Mouse (Mus musculus) cerebellum, postnatal 25 days (tissue): ENCODE data around the gene Apbb2.
A peak's percentile ranks its signal among the peaks of the same experiment; 100 is the strongest.

ENCODE experiments used
- DNase-seq, 2 experiments: peaks; one replicate each; pipeline ENCODE4 v3.0.0; 2021; ENCODE audit warnings: mixed read lengths in 2 of 2

Gene Apbb2

DNA sequence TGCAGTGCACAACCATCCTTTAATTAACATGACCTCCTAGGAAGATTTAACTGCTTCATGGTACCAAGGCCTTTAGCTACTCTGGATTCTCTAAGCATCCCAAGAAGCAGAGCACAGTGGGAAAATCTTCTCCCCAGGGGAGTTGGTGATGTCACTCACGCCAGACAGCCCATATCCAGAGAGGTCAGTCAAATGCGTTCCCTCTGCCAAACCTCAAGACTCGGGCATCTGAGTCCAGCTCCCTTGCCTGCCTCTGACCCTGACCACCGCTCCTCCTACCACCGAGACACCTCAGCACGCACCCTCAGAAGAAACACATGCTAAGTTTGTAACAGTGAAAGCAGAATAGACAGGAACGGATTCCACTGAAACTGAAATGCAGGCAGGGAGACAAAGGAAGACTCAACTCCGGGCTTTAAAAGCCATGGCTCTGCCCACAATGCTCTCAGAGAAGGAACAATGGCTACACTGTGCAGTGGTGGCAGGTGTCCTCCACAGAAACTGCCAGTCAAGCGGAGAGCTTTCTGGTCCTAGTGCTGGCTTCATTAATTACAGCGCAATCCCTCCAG is 72.9 kb downstream of the Apbb2 start:
- DNase-seq = peak; percentile 43 to 45

DNA sequence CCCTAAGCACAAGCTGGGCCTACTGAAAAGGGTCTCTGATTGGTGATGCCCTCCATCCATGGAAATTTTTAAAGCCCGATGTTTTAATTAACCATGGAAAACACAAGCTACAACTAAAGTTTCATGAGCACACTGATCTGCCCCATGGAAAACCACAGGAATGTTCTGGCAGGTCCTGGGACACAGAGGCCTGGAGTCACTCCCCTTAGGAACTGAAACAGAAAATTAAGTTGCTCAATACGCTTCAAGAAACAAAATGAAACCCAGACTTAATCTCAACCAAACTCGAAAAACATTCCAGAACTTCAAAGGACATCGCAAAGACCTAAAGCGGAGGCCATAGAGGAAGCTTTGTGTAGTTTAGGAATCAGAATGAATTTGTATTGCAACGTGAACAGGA is 74.8 kb downstream of the Apbb2 start:
- DNase-seq = no peak

DNA sequence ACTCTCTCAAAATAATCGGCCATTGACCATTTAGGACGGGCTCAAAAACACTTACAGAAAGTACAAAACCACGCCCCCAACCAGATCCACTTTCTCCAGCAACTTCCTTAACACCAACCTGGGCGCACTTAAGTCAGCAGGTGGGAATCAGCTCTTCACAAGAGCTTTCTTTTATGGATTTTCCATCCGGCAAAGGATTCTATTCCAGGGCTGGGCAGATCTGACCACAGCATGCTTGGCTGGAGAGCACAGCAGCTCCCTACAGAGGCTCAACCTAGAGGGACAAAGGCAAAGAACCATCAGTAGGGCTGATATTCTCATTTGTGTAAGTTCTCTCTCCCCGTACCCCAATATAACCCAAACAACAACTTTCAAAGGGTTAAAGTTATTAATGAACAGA is 75.2 kb downstream of the Apbb2 start:
- DNase-seq = no peak

DNA sequence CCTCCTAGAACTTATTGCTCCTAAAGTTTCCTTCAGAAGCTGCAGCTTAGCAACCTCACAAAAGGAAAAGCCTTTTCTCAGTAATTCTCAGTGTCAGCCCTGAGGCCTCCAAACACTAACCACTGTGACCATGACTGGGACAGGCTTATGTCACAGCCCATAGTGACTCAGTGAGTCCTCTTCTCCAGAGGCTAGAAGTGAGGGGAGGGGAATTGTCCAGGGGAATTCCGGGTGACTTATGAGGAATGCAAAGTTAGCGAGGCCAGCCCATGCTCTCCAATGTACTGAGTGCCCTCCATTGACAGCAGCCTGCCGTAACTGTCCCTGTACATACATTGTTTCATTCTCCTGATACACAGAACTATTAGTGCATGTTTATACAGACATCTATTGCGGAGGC is 76.1 kb downstream of the Apbb2 start:
- no peak for DNase-seq

DNA sequence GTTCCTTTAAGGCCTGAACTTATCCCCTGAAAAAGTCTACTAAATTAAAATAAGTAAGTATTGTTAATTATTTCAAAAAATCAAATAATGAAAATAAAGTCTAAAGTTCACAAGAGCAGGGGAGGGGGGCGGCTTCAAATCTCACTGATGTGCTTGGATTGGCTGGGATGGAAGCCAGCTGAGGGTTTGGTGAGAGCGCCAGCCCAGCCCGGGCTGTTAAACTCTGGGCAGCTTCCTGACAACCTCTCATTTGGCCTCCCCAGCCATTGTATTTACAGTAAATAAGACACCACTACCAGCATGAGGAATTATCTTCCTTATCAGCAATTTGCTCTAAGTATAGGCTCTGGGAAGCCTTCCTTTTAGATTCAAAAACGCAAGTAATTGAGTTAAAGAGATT is 77.2 kb downstream of the Apbb2 start:
- no peak for DNase-seq

DNA sequence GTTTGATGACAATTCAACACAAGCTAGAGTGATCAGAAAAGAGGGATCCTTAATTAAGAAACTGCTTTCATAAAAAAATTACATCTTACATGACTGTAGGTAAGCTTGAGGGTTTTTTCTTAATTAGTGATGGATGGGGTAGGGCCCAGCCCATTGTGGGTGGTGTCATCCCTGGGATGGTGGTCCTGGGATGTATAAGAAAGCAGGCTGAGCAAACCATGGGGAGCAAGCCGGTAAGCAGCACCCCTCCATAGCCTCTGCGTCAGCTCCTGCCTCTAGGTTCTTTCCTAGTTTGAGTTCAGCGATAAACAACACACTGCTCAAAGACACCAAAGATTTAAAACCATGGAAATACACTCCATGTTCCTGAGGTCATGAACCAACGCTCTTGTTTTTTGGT is 78.3 kb downstream of the Apbb2 start:
- no peak for DNase-seq

DNA sequence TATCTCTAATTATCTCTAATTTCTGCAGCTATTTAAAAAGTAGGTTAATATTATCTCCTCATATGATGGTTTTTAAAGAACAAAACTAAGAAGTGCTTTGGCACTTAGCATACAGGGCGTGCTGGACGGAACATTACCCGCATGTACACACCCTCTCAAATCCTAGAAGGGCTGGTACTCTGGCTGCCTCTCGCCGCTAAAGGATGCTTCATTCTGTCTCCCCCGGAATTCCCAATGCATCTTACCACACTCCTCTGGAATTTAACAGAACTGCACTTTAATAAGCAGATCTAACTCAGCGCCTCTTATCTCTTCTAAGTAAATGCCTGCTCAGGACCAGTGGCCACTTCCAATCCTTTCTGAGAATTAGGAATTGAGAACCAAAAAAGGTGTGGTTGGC is 80.8 kb downstream of the Apbb2 start:
- no peak for DNase-seq

DNA sequence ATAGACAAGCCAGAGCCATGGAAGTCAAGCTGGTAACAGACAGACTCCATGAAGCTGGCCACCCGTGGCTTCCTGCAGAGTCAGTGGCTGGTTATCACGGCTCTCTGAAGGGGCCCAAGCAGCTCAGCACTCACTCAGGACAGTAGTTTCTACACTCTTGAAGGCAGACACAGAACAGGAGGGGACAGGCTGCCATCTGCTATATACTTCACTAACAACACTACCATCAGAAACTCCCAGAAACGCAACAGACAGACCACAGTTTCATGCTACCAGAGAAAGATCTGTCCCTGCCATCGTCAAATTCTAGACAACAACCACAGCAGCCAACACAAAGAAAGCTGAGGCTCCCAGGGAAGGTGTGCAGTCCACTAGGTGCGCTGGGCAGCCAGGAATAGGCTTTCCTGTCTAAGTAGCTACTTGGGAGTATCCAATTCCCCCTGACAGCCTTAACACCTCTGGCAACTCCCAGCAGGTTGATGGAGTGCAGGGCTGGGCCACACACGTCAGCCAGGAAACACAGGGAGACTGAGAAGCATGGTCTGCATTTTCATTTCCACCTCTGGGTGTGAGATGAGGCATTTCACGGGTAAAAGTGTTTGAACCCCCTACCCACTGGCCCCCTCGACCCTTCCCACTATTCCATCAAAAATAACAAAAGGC is 81.8 kb downstream of the Apbb2 start:
- no peak for DNase-seq

DNA sequence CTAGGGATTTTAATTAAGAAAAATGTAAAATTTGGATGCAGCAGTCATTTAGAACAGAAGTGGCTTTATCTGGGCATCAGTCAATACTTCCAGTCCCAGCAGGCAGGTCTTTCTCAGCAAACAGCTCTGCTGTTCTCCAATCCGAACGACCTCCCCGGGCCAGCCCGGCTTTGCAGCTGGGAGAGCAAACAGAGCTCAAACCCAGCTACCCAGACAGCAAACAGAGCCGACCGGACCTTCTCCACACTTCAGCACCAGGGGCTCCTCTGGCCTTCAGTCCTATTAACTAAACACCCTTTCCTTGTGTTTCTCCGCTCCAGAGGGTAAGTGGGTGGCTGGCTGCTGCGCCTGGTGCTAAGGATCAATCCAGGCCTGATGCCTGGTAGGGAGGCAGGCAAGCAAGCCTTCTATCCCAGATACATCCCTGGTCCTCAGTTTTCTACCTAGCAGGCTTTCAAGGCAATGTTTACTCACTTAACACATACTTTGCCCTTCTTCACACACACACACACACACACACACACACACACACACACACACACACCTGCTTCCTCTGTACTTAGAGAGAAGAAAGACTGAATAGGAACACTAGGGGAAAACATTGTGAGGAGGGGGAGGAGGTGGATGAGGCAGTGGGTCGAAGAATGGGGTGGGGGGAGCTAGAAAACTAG is 82.9 kb downstream of the Apbb2 start:
- no peak for DNase-seq

DNA sequence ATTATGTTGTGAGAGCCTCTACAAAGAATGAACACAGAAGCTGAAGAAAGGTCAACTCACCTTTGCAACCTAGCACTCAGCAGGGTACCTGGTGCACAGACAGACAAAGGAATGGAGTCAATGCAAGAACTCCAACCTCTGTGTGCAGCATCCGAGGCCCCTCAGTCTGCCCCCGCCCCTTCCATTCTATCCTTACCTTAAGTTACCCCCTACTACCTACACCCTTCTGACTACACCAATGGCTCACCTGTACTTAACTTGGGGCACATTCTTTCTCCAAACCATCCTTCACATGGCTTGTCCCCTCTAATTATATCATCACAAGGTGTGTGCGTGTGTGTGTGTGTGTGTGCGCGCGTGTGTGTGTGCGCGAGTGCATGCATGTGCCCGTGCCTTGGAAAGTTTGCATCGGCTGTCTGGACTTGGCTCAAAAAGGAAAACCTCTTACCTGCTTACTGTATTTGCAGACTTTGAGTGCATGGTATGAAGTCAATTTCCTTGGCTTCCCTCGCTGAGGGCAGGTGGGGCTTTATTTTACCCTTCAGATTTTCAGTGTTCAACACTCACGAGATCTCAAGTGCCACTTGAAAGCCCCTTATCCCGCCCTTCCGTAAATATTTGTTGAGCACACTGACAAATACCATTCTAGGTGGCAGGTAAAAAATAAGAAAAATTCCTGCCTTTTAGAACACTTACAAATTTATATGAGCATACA is 84.7 kb downstream of the Apbb2 start:
- no peak for DNase-seq

DNA sequence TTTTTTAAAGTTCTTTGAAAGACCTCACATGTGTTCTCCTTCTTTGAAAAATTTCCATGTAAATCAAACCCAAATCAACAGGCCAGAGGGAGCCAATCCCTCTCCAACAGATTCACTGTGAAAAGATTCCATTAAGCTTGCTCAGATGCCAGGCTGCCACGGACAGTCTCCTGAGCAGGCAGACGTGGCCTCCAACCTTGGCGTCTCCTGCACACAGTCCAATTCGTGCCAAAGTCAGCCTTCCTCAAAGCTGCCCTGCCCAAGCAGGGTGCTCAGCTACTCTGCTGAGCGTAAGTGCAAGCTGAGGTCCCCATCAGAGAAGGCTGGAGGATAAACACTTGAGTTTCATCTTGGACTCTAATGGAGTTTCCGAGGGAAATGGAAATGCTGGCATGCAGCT is 85.8 kb downstream of the Apbb2 start:
- peak; percentile 69 to 78 for DNase-seq

DNA sequence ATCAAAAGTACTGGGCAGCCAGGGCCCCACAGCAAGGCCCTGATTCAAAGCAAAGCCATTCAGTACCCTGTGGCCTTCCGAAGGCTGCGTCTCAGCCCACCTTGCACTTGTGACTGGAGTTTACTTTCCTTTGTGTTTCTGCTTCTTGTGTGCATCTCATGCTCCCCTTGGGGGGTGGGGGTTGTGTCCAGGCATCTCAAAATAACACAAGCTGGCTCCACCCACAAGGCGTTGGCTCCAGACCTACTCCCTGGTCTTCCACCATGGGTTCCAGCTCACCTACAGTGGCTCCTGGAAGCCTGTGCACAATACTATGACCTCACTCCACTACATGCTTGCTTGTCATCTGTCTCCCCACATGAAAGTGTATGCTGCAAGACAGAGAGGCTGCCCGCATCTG is 88.2 kb downstream of the Apbb2 start:
- no peak for DNase-seq

DNA sequence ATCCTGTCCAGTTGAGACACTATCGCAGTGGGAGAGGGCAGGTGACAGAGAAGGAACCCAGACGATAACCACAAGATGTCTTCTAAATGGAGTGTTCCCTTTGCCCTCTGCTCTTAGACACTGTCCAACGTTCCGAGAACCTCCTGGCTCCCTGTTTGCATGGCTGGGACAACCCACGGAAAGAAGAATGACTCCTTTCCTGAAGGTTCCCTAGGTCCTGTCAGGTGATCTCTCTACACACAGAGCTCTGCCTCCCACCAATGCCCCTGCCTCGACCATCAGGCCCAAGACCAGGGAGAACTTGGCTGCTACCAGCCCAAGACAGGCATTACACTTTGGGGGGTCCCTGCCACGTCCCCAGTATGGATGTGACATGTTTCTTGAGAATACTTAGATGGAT is 89.0 kb downstream of the Apbb2 start:
- DNase-seq = no peak

DNA sequence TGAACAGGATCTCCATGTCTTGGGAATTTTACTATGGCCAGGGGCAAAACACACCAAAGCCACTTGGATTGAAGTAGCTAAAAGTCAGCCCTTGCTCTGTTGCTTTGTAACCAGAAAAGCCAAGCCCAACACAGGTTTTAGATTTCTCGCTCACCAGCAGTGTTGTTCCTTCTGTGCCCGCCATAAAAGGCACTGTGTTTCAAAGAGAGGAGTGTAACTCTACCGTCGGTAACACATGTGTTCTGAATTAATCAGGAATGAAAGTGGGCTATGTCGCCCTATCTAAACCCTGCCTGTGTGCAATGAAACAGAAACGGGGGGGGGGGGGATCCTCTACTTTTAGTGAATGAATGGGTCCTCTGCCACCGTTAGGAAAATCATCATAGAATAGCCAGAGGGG is 90.0 kb downstream of the Apbb2 start:
- DNase-seq = no peak

DNA sequence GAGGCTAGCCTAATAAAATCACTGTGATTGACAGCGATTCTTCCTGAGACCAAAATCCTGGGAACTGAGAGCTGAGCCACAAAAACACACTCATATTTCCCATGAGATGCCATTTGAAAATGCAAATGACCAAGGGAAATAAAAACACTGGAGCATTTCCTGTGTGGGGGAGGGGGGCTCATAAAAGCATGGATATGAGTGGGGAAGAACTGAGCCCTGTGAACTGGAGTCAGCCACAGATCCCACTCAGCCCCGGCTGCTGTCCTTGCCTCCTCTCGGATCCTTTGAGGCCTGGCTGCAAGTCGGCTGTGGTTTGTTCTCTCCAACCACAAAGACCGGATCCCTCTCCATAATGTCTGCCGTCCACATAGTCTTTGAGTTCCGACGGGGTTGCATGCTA is 91.5 kb downstream of the Apbb2 start:
- no peak for DNase-seq

DNA sequence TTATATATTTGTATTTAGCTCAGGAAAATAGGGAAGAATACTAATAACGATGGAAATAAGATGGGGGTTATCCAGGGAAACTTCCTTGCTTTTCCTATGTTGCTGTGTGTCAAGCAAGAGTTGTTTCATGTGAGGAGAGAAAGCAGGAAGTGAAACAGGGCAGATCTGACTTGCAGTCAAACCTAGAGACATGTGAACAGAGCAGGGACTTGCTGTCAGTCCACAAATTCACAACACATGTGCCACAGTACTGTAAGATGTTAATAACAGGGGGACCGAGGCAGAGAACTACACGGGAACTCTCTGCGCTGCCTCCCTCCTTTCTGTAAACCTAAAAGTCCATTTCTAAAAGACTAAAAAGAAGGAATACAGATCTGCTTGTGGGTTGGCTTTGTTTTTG is 93.6 kb downstream of the Apbb2 start:
- DNase-seq = no peak

DNA sequence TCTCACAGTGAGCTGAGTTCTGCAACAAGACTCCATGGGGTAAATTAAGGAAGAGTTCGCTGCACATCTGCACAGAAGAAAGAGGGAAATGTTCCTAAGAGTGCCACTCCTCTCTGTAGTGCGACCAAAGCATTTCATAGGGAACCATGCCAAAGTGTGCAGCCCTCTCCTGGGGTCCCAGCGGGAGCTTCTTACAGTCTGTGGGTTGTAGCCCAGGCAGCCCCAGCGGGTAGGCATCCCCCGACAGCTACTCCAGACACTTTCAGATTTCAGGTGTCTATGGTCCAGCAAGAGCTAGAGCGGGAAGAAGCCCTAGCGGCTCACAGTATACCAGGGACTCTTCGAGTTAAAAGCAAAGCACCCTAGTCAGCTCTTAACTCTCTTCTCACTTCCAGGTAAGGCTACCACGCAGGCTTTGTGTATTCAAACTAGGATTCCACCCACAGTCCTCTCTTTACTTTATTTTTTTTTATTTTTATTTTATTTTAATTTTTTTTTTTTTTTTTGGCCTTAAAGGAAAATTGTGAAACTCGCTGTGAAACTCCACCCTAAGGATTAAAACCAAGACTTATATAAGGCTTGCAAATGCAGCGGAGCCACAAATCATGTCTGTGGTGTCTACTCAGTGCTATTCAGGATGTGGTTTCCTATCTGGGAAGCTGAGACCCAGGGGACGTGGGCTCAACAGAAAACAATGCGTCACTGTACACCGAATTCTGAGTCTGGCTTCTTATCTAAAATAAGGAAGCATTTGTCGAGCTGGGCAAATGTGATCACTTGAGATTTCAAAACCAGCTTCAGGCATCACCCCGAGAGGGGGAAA is 94.7 kb downstream of the Apbb2 start:
- no peak for DNase-seq

DNA sequence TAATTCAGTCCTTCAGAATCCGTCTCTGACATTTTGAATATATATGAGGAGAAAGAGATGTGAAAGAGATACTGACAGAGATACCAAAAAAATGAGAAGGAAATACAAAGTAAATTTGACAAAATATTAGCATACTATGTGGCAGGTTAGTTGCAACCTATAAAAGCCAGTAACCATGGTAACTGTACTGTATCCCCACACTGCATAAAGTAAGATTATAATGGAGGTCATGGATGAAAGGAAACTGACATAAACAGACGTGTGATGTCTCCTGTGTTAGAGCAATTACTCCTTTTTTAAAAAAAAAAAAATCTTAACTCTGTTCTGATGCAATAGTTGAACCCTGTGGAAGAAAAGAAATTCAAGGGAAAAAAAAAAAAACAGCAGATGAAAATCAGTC is 97.3 kb downstream of the Apbb2 start:
- DNase-seq = no peak

DNA sequence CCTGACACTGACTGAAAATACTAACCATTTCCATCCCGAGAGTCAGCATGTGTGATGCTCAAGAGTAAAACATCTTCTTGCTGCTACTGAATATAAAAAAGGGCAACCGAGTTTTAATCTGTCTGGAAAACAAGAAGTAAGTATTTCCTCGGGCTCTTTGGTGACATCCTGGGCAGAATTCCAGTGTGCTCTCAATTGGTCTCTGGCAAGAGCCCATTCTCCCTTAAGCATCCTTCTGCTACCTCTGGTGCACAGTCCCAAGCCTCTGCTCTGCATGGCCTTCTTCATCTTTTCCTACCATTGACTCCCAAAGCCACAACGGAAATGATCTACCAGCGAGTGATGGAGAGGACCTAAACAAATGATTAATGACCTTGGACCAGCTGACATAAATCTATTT is 99.1 kb downstream of the Apbb2 start:
- DNase-seq = no peak

DNA sequence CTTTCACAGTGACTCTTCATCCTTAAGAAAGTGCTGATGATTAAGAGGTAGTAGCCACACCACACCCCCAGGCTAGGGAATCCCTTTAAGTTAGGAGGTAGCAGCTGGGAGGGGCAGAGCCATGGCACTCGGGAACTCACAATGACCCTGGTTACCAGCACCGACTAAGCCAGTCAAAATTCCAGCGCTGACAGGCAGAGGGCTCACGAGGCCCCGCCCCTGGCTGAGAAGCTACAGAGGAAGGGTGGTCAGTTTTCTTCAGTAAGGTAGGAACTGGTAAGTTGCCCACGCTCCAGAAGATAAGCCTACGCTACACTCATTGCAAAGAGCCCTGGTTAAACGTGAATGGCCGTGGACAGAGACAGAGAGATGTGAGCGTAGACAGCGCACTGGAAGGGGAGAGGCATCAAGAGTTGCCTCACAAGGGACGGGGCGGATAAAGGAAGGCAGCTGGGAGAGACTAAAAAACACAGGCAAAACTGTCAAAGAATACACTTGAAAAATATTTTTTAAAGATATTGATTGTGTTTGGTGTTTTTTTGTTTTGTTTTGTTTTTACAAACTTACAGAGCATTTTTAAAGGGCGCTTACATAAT is 100.1 kb downstream of the Apbb2 start:
- no peak for DNase-seq

DNA sequence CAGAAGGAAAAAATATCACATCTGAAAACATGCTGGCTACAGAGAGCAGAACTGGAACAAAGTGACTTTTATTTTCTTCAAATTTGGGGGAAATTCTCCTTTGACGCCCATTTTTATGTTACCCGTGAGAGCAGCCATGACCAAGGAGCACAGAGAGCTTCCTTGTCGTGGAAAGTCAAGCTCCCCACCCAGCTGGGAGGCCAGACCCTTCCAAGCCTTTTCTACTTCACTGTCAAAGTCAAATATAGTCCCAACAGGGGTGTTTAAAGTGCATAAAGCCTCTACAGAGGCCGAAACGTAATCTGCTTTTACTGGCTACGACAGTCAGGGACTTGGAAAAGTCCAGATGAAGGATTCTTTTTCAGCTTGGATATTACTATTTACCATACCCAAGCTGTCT is 101.1 kb downstream of the Apbb2 start:
- DNase-seq = no peak

DNA sequence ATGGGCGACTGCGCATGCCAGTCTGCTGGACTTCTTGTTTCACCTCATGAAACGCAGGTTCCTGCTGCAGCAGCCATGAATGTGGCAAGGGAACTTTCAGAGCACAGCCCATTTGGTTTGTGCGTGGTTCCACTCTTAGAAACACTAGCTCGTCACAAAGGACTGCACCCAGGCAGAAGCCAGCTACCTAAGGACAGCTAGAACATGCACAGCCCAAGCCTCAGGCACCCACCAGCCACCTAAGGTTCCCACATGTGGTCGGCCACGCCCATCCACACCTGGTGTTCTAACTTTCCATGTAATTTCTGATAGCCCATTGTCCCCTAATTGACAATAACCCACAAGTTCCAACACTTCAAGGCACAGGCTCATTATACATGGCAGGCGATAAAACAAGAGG is 102.3 kb downstream of the Apbb2 start:
- no peak for DNase-seq

DNA sequence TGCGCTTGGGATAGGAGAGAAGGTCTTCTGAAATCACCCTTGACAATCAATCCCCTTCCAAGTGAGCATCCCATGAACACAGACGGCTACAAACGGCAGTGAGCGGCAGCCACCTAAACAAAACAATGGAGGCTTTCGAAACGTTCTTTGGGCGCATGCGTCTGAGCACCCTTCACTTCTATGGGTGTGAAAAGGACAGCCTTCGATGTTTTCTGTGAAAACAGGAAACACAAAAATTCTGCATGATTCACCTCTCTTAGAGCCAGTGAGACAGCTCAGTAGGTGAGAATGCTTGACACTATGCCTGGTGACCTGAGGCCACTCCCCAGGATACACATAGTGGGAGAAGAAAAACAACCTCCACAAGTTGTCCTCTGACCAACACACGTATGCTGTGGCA is 103.3 kb downstream of the Apbb2 start:
- DNase-seq = no peak
